Mouse (Mus musculus) brain, embryonic 14.5 days (tissue): Measurements from ENCODE around the gene Sgms1. TPM values are rescaled to one million over a fixed set of nuclear protein-coding genes. Genes with fewer than 3 reads are reported as not detected.
"Not testable (repeated sequence)": the region's sequence is repeated elsewhere in the genome, so short reads cannot be mapped to it uniquely, and the experiment has no call there.

Experiments
- DNase-seq: peaks from one replicate; pipeline ENCODE4 v3.0.0-alpha.2; 2011; ENCODE audit warnings: low read depth
- CTCF ChIP-seq: fragments of 200-500 bp; IDR thresholded peaks from 2 replicates; pipeline ENCODE4 v1.5.1; 2012; ENCODE audit warnings: inconsistent platforms, mild to moderate bottlenecking, moderate library complexity, borderline replicate concordance; ENCODE audit not compliant: insufficient read depth, insufficient read length; ENCODE audit errors: extremely low read depth
- POLR2A ChIP-seq: fragments of 200-500 bp; IDR thresholded peaks from 2 replicates; pipeline ENCODE4 v1.6.1; 2012; ENCODE audit warnings: mild to moderate bottlenecking, inconsistent platforms, borderline replicate concordance; ENCODE audit not compliant: poor library complexity, insufficient read depth, insufficient read length, severe bottlenecking; ENCODE audit errors: extremely low read depth
- polyA plus RNA-seq: library from polyadenylated mRNA; depleted of rRNA; stranded (reverse); fragments of >200 nt; gene quantifications from 2 replicates; pipeline ENCODE4 v1.2.3, GENCODE M21; 2012

Sgms1 gene
- polyA plus RNA-seq, 1 experiment = 13.6 TPM

DNA sequence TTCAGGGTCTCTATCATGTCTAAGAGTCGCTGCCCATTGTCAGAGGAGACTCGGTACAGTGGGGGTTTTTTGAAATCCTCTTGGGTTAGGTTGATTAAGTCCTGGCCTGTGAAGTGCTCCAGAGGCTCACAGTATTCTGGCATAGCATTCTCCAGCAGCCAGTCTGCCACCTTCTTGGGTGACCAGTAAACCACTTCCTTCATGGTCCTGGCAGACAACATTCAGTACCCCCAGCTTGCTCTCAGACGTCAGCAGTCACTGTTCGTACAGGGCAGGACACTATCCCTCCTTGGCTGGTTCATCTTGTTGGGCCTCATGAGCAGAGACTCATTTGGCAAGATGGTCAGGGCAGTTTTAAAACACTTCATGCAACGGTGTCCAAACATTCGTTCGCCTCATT lies 229.6 kb downstream of the Sgms1 start:
- no peak for DNase-seq
- TF ChIP-seq POLR2A = no peak
- no peak for TF ChIP-seq CTCF

DNA sequence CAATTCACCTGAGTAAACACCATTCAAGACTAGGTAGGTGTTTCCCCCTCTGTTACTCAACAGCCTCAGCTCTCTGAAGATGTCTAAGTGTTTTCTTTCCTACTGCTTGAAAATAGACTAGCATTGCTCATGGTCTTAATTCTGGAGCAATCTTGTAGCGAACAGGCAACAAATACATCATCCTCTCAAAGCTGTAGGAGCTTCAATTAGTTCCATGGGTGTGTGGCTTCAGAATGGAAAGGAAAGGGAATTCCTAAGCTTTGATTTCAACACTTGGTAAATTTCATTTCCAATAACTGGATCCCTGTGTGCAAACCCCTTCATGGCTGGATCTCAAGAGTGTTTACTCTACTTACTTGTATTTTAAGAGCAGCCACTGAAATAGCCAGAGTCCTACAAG lies 230.3 kb downstream of the Sgms1 start:
- TF ChIP-seq CTCF (no peak), POLR2A (no peak)
- DNase-seq = no peak

DNA sequence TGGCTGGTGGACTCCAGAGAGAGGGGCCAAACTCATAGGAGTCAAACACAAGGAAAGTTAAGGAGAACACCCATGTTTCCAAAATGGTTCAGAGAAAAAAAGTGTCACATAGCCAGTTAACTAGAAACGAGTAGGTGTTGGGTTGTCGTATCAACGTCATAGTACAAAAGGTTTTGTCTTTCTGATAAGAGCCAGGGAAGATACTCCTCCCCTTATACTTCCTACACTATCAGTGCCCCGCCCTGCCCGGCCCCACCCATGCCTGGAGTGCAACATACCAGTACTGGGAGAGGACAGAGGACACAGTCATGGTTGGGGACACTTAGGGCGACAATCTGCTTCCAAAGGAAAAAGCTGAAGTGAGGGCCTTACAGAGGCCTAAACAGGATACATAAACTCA lies 232.5 kb downstream of the Sgms1 start:
- TF ChIP-seq CTCF = no peak
- no peak for TF ChIP-seq POLR2A
- DNase-seq = no peak

DNA sequence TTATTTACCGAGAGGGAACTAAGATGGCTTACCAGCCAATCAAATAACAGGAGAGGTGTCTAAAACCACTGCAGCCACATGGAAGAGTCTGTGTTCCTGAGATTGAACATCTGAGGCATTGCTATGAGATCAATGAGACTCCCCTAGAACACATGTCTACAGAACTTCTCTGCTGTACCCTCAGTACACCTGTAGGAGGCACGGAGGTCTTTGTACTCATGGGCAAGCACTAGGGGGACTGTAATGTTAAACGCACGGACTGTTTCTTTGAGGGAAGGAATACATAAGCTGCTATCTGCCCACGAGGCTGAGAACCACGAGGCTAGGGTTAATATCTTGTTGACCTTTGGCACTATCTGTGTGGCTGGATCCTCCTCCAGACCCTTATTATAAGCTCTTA lies 237.0 kb downstream of the Sgms1 start:
- no peak for TF ChIP-seq POLR2A
- TF ChIP-seq CTCF = no peak
- DNase-seq = no peak

DNA sequence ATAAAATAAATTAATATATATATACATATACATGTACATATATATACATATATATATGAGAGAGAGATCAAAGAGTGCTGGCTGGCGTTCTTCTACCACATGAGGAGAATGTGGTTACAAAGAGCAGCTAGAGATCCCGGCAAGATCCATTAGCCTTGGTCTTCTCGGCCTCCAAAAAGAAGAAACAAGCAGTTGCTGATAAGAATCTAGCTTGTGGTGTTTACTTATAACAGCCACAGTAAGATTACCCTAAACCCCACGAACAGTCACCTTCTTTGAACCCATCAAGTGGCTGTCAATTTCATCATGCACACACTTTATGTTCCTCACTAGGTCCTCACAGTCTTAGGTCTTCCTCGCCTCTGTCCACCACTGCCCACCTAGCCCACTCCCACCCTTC lies 240.8 kb downstream of the Sgms1 start:
- no peak for TF ChIP-seq POLR2A
- TF ChIP-seq CTCF = no peak

DNA sequence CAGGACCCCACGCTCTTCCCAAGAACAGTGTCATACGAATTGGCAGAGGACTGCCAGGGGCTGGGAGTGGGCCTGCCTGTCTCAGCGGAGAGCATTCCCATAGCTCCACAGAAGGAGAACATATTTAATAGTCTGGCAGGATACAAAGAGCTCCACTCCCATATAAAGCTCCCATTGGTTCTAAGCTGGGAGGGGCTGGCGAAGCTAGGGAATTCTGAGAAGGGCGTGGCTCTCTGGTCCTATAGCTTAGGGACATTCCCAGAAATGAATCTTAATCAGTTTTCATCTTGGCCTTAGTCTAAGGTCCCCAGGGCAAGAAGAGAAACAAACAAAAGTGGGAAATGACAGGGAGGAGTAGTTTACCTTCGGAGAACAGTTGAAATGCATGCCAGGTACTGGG lies 247.1 kb downstream of the Sgms1 start:
- no peak for DNase-seq
- TF ChIP-seq POLR2A (no peak), CTCF (no peak)

More for the DNA sequence above, 240.8 kb downstream of the Sgms1 start:
- DNase-seq = no peak

DNA sequence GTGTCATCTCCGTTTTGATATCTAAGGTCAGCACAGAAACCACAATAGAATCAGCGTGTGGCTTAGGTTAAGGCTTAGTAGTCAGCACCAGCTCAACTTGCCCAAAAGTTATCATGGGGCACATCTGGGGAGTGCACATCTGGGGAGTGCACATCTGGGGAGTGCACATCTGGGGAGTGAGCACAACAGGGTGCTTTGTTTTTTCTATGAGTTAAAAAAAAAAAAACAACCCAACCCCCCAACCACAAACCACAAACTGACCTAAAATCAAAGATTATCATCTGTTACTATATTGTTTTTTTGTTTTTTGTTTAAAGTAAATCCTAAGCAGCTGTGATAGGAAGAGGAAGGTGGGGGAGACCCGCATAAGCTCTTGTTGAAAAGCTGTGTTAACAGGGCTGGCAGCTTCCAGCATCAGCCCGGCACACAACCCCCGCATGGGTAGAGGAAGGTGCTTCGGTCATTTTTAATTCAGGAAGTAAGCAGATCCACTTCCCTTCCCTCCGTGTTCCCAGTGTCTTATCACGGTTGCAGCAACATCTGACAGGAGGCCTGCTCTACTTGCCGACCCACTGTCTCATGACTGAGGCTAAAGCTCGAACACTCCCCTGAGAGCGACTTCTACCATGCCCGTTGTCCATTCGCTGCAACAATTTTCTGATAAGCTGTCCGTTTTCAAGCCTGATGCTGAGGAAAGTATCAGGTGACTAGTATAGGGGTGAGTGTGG lies 251.0 kb downstream of the Sgms1 start:
- no peak for DNase-seq

DNA sequence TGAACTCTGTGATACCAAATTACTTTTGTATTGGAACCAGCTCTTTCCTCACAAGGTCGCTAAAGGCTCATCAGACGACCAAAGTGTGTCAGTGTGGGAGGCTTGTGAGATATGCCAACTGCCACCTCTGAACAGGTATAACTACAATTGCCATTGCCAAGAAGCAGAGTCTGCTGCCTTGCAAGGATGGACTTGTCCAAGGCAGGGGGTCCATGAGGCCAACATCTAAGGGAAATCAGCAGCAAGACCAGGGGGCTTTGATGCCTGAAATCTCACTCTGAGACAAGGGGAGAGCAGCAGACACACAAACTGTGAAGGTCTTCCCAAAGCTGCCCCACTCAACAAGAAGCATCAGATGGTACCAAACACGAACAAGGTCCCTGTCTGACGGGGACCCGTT lies 251.6 kb downstream of the Sgms1 start:
- no peak for TF ChIP-seq POLR2A
- TF ChIP-seq CTCF = no peak
- DNase-seq = no peak

More for the DNA sequence above, 251.0 kb downstream of the Sgms1 start:
- TF ChIP-seq CTCF = no peak

DNA sequence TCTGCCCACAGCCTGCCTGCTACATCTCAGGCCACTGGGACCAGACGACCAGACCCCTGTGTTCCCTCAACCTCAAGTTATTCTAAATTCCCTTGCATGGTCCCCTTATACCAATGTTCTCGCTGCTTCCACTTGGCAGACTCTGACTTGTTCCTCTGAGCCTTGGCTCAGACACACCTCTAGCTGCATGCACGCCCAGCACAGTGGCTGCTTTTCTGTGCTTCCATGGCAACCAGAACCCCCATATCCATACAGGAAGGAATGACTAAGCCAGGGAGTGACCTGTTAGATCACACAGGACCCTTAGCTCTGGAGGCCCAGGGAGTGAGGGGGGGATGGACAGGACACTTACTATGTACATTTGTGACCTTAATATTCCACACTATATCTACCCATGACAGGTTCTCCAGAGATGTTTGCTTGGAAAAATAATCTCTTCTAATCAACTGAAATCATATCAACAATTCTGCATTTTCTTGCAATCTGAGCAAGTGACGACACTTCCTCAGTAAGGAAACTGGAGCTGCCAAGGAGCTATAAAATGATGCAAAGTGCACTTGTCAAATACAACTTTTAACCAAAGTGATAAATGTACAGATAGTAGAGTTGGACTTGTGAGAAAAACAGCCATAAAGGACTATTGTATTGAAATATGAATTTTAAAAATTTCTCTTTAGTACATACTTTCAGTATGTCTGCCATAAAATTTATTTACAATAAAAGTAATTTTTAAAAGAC lies 252.5 kb downstream of the Sgms1 start:
- TF ChIP-seq POLR2A = no peak
- no peak for TF ChIP-seq CTCF
- peak; percentile 58 for DNase-seq

DNA sequence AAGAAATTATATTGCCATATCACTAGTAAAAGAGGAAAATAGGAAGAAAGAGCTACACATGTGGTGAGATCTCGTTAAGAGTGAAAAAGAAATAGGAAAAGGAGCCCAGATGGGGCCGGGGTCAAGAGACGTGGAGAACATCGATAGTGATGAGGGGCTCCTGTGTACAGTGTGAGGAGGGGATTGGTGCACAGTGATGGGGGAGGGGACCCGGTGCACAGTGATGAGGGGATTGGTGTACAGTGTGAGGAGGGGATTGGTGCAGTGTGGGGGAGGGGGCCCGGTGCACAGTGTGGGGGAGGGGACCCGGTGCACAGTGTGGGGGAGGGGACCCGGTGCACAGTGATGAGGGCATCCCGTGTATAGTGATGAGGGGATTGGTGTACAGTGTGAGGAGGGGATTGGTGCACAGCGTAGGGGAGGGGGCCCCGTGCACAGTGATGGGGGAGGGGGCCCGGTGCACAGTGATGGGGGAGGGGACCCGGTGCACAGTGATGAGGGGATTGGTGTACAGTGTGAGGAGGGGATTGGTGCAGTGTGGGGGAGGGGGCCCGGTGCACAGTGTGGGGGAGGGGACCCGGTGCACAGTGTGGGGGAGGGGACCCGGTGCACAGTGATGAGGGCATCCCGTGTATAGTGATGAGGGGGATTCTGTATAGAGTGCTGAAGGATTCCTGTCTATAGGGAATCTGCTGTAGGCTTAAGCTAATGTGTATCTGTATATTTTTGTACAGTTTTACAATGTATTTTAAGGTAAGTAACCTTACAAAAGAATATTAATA lies 257.6 kb downstream of the Sgms1 start:
- DNase-seq = not testable (repeated sequence)

DNA sequence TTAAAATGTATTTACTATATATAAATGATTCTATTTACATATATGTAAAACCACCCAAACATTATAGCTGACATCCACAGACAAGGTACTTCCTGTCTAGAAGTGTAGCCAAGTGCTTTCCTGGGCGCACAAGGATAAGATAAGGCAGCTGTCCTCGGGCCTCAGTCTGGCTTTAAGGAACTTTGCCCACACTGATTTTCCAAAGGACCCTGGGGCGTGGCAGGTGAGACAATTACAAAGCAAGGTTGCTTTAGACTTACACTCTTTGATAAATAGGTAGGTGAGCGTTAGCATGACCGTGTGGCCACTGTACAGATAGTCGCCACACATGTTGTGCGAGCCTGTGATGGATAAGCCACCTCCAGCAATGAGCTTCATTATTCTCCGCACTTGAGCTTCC lies 260.2 kb downstream of the Sgms1 start:
- no peak for DNase-seq
- TF ChIP-seq POLR2A (no peak), CTCF (no peak)
